Mouse (Mus musculus) embryonic fibroblast, embryonic 13.5 days (primary cell): Measurements from ENCODE around the gene Gm38655. TPM values are rescaled to one million over a fixed set of nuclear protein-coding genes. Genes with fewer than 3 reads are reported as not detected.
"Not testable (repeated sequence)": the region's sequence is repeated elsewhere in the genome, so short reads cannot be mapped to it uniquely, and the experiment has no call there.

ENCODE experiments used
- H3K27ac ChIP-seq: 2 replicates; pipeline ENCODE4 v1.5.1; 2012; ENCODE audit warnings: low read length, control low read depth, inconsistent platforms; ENCODE audit not compliant: insufficient read depth
- H3K4me1 ChIP-seq: 2 replicates; pipeline ENCODE4 v1.6.1; 2011; ENCODE audit warnings: low read length; ENCODE audit not compliant: control insufficient read depth, insufficient read depth
- H3K4me3 ChIP-seq: 2 replicates; pipeline ENCODE4 v1.5.1; 2011; ENCODE audit warnings: mild to moderate bottlenecking, control low read depth, low read length; ENCODE audit not compliant: insufficient read depth
- CTCF ChIP-seq: IDR thresholded peaks from 2 replicates; pipeline ENCODE4 v1.5.1; 2011; ENCODE audit warnings: mild to moderate bottlenecking, control low read depth, low read length, moderate library complexity, borderline replicate concordance; ENCODE audit not compliant: insufficient read depth
- POLR2A ChIP-seq: IDR thresholded peaks from 2 replicates; pipeline ENCODE4 v1.6.1; 2011; ENCODE audit warnings: low read depth, mild to moderate bottlenecking, control low read depth, low read length, moderate library complexity
- polyA plus RNA-seq: library from polyadenylated mRNA; stranded (reverse); fragments of >200 nt; gene quantifications from 2 replicates; pipeline ENCODE4 v1.2.4, GENCODE M21; 2011; ENCODE audit warnings: low read depth; ENCODE audit not compliant: missing spikeins, insufficient read length

Gene Gm38655
- polyA plus RNA-seq, 1 experiment, result not detected

- Histone ChIP-seq H3K27ac (no peak overlapping the region), H3K4me3 (no peak overlapping the region), H3K4me1 (no peaks in the 10 kb centered on the region)
- TF ChIP-seq POLR2A, result no peak
- TF ChIP-seq CTCF, result no peak
These were observed 48.2 kb downstream of the Gm38655 start for GRCm38 (mm10) chr17:25127079-25127478.

- not testable (repeated sequence) for H3K4me3 ChIP-seq, H3K27ac ChIP-seq, H3K4me1 ChIP-seq
These were observed 49.7 kb downstream of the Gm38655 start for GRCm38 (mm10) chr17:25125442-25126060.

- TF ChIP-seq CTCF (no peak), POLR2A (no peak)
- Histone ChIP-seq H3K4me3 (no peak overlapping the region), H3K27ac (no peak overlapping the region), H3K4me1 (no peaks in the 10 kb centered on the region)
These were observed 51.3 kb downstream of the Gm38655 start for GRCm38 (mm10) chr17:25123979-25124378.

Other genes with a start within 250 kb of the Gm38655 start
- 61.9 and 72.0 TPM in 2 replicates for gene Mapk8ip3, start 238.5 kb downstream of the Gm38655 start, polyA plus RNA-seq
- gene Jpt2, start 214.8 kb downstream of the Gm38655 start, polyA plus RNA-seq, result 90.5 and 109 TPM in 2 replicates
- gene Cramp1l, start 159.7 kb downstream of the Gm38655 start, polyA plus RNA-seq, result 14.3 and 14.5 TPM in 2 replicates
- gene Ift140, start 159.4 kb downstream of the Gm38655 start, polyA plus RNA-seq, result 13.1 and 17.8 TPM in 2 replicates
- 0.63 and 1.0 TPM in 2 replicates for gene Tmem204, start 91.9 kb downstream of the Gm38655 start, polyA plus RNA-seq
- gene Telo2, start 59.5 kb downstream of the Gm38655 start, polyA plus RNA-seq, result 9.5 and 18.7 TPM in 2 replicates
- not detected in 2 replicates for gene Ptx4, start 54.7 kb downstream of the Gm38655 start, polyA plus RNA-seq
- 35.8 and 36.2 TPM in 2 replicates for gene Clcn7, start 42.1 kb downstream of the Gm38655 start, polyA plus RNA-seq
- gene Ccdc154, start 13.0 kb downstream of the Gm38655 start, polyA plus RNA-seq, result 0.20 and 0.21 TPM in 2 replicates
- 12.3 and 12.6 TPM in 2 replicates for gene BC003965, start 9.1 kb upstream of the Gm38655 start, polyA plus RNA-seq
- 10.1 and 12.3 TPM in 2 replicates for gene Unkl, start 12.9 kb upstream of the Gm38655 start, polyA plus RNA-seq
- gene Gnptg, start 64.7 kb upstream of the Gm38655 start, polyA plus RNA-seq, result 13.9 and 16.1 TPM in 2 replicates
- 17.9 and 19.8 TPM in 2 replicates for gene Tsr3, start 64.7 kb upstream of the Gm38655 start, polyA plus RNA-seq
- not detected in 2 replicates for gene Baiap3, start 80.9 kb upstream of the Gm38655 start, polyA plus RNA-seq
- gene Ube2i, start 99.2 kb upstream of the Gm38655 start, polyA plus RNA-seq, result 296 and 315 TPM in 2 replicates
- gene Prss34, start 122.9 kb upstream of the Gm38655 start, polyA plus RNA-seq, result not detected in 2 replicates
- gene Prss28, start 133.2 kb upstream of the Gm38655 start, polyA plus RNA-seq, result not detected in 2 replicates
- gene Prss29, start 143.2 kb upstream of the Gm38655 start, polyA plus RNA-seq, result not detected in 2 replicates
- not detected in 2 replicates for gene Tpsab1, start 170.1 kb upstream of the Gm38655 start, polyA plus RNA-seq
- not detected in 2 replicates for gene Tpsb2, start 190.8 kb upstream of the Gm38655 start, polyA plus RNA-seq
- 0.91 TPM in 1 of 2 replicates, not detected in the other for gene Tpsg1, start 193.8 kb upstream of the Gm38655 start, polyA plus RNA-seq